Mouse (Mus musculus) midbrain, postnatal 0 days (tissue): ENCODE measurements at regions not wholly inside any gene's neighbourhood (a gene's known extent, or its start where the extent isn't known, plus 50 kb on each side); places are given as distances from the start of the nearest gene placed in this dataset.
"Not testable (repeated sequence)": the region's sequence is repeated elsewhere in the genome, so short reads cannot be mapped to it uniquely, and the experiment has no call there.

ENCODE experiments used
- ATAC-seq: fragments of 200-750 bp; cut with Nextera tagmentation; 2 replicates; pipeline ENCODE4 v1.8.0; 2017; ENCODE audit warnings: moderate number of reproducible peaks, mild to moderate bottlenecking, moderate TSS enrichment, moderate library complexity; ENCODE audit not compliant: low FRiP score
- DNase-seq: peaks from one replicate; pipeline ENCODE4 v3.0.0-alpha.2; 2015; ENCODE audit warnings: low spot score
- H3K27ac ChIP-seq: fragments of 300-500 bp; sonication (generic); 2 replicates; pipeline ENCODE4 v1.5.1; 2014; ENCODE audit warnings: low read depth, mild to moderate bottlenecking, low read length, mixed read lengths
- H3K27me3 ChIP-seq: fragments of 300-500 bp; sonication (generic); 2 replicates; pipeline ENCODE4 v1.6.1; 2014; ENCODE audit warnings: low read length, control low read depth, mixed read lengths; ENCODE audit not compliant: insufficient read depth
- H3K36me3 ChIP-seq: fragments of 300-500 bp; sonication (generic); 2 replicates; pipeline ENCODE4 v1.6.1; 2014; ENCODE audit warnings: low read length, control low read depth, mixed read lengths; ENCODE audit not compliant: insufficient read depth
- H3K4me1 ChIP-seq: fragments of 300-500 bp; sonication (generic); 2 replicates; pipeline ENCODE4 v1.6.1; 2014; ENCODE audit warnings: mild to moderate bottlenecking, control low read depth, antibody characterized with exemption, low read length, mixed read lengths; ENCODE audit not compliant: insufficient read depth
- H3K4me2 ChIP-seq: fragments of 300-500 bp; sonication (generic); 2 replicates; pipeline ENCODE4 v1.6.1; 2014; ENCODE audit warnings: low read depth, mild to moderate bottlenecking, low read length, mixed read lengths; ENCODE audit not compliant: poor library complexity, severe bottlenecking
- H3K4me3 ChIP-seq: fragments of 300-500 bp; sonication (generic); 2 replicates; pipeline ENCODE4 v1.5.1; 2014; ENCODE audit warnings: low read depth, mild to moderate bottlenecking, low read length, moderate library complexity
- H3K9ac ChIP-seq: fragments of 300-500 bp; sonication (generic); replicated peaks from 2 replicates; pipeline ENCODE4 v1.6.1; 2014; ENCODE audit warnings: mild to moderate bottlenecking, low read length, moderate library complexity, mixed read lengths; ENCODE audit not compliant: poor library complexity, severe bottlenecking
- H3K9me3 ChIP-seq: fragments of 300-500 bp; sonication (generic); 2 replicates; pipeline ENCODE4 v1.6.1; 2016; ENCODE audit warnings: low read length, control low read depth
- CTCF ChIP-seq: IDR thresholded peaks from 2 replicates; pipeline ENCODE4 v1.5.1; 2016; ENCODE audit warnings: antibody characterized with exemption, mild to moderate bottlenecking
- WGBS: fragments of 180-500 bp; shearing (Covaris S2); extraction: QIAGEN DNeasy Blood & Tissue Kit; methylation state at CpG from one replicate; pipeline ENCODE4 v1.1.7; 2014; 5-methylcytosine and 5-hydroxymethylcytosine counted together

DNA sequence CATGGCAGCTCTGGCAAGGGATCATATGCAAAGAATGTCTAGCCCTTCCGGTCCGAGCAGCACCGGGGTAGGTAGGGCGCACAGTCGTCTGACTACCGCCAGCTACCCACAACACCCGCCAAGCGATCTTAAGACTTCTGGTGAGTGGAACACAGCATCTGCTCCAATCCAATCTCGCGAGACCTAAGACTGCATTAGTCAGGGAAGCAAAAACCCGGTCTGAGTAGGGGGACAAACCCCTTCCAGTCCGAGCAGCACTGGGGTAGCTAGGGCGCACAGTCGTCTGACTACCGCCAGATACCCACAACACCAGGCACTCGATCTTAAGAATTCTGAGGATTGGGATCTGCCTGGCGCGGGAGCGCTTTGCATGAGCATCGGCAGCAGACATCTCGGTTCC, 57.1 kb downstream of the Nap1l2 start:
- WGBS: 71% methylated on average over 21 of the region's 21 CpGs
- not testable (repeated sequence) for ATAC-seq, H3K36me3 ChIP-seq

DNA sequence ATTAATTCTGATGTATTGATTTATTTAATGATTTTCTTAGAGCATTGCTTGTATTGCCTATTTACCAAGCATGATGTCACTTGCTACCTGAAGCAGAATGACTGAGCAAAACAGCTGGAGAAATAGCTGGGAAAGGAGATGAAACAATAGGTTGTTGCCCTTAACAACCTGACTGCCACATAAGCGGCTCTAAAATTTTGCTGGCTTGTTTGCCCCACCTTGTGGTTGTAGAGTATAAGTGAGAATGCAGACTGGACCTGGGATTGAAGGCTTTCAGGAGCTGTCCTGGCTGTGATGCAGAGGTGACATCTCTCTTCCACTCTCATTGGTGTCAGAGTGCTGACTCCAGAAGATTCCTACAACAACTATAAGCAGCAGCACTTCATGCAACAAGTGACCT, 77.3 kb downstream of the Nap1l2 start:
- H3K36me3 ChIP-seq: no peaks in the 10 kb centered on the region
- no peaks in the 10 kb centered on the region for H3K27me3 ChIP-seq
- WGBS: 33% methylated on average over 1 of the region's 1 CpGs
- no peak overlapping the region for H3K27ac ChIP-seq
- H3K9ac ChIP-seq: no peak overlapping the region
- H3K4me3 ChIP-seq: no peak overlapping the region
- DNase-seq (peak; percentile 71), ATAC-seq (peak; percentile 68)
- H3K9me3 ChIP-seq: no peaks in the 10 kb centered on the region
- no peak overlapping the region for H3K4me2 ChIP-seq
- H3K4me1 ChIP-seq: no peaks in the 10 kb centered on the region
- peak; percentile 80 for TF ChIP-seq CTCF

More for the DNA sequence above, 57.1 kb downstream of the Nap1l2 start:
- H3K4me2 ChIP-seq, H3K4me3 ChIP-seq, H3K27ac ChIP-seq, H3K27me3 ChIP-seq, DNase-seq, H3K9ac ChIP-seq, H3K4me1 ChIP-seq, H3K9me3 ChIP-seq: not testable (repeated sequence)

DNA sequence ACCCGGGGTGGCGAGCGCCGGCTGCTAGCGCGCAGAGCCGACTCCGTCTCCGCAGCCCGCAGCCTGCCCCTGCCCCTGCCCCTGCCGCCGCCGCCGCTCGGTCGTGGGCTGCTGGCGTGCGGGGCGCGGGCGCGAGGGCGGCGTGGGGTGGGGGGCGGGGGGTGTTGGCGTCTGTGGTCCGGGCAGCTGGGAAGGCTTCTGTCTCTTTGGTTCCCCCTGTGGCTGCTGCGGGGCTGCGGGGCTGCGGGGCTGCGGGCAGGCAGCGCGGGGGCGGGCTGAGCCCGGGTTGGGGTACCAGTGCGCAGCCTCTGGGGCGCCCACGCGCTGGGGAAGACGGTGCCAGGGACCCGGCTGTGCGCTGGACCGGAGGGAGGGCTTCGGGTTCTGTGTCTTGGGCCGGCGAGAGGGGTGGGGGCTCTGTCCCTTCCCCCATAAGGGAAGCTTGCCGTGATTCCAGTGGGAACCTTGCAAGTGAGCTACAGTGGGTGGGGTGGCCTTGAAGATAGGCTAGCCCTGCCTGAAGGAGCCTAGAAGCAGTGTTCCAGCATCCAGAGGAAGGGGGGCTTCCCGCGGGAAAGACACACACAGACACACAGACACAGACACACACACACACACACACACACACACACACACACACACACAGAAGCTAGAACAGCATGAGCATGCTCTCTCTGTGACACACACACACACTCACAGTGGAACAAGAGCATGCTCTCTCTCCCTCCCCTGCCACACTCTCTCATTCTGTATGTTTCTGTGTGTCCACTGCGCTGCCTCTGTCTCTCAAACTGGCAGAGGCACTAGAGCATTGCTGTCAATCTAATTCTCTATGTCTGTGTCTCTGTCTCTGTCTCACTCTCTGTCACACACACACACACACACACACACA, 118.5 kb downstream of the Nap1l2 start:
- WGBS: no CpG with 5 or more reads among the region's 50 CpGs
- not testable (repeated sequence) for DNase-seq, H3K36me3 ChIP-seq, H3K4me1 ChIP-seq, H3K4me2 ChIP-seq, H3K27ac ChIP-seq, H3K4me3 ChIP-seq, H3K9ac ChIP-seq, H3K9me3 ChIP-seq, H3K27me3 ChIP-seq
- ATAC-seq: peak; percentile 87

DNA sequence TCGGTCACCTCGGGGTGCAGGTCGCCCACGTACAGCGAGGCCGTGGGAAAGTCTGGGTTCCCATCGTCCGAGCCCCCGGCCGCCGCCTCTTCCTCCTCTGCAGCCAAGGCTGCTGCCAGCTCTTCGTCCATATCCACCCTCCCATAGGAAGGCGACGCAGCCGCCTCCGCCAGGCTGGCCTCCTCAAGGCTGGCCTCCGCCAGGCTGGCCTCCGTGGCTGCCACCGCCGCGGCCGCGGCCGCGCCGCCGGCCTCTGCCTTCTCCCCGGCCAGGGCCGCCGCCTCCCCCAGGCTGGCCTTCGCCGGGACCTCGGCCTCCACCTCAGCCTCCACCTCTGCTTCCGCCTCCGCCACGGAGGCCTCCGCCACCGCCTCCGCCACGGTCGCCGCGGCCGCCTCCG, 119.3 kb downstream of the Nap1l2 start:
- H3K9me3 ChIP-seq, H3K27ac ChIP-seq, H3K4me3 ChIP-seq, H3K9ac ChIP-seq, H3K4me2 ChIP-seq, H3K36me3 ChIP-seq, DNase-seq, H3K4me1 ChIP-seq, H3K27me3 ChIP-seq: not testable (repeated sequence)
- no CpG with 5 or more reads among the region's 45 CpGs for WGBS
- 0 out of 2 replicates have a peak, but pooled peaks have one; percentile 18 for ATAC-seq

DNA sequence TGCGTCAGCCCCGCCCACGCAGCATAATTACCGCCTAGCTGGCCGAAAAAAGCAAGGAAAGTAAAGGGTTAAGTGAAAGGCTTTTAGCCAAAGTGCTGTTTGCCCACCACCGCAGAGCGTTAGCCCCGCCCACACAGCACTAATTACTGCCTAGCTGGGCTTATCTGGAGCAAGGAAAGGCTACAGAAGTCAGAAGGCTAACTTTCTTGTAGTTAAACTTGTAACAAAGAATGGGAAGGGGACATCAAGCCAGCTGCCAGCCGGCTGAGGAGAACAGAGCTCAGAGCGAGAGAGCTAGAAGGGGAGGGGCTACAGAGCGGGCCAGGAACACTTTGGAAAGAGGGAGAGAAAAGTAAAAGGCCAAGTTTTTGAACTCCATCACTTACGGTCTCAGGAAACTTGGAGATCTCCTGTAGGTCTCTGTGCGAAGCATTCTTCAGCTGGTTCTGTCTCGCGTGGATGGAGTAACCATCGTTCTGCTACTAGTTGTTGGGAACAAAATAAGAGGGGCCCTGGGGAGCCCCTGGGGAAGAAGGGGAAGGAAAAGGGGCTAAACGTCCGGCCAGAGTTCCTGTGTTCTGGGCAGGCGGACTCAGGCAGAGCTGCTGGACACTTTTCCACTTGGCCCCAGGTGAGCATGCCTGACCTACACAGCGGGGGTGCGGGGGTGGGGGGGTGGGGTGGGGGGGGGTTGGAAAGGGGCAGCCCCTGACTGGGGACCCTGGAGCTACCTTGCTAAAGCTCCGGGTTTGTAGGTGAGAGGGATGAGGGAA, 98.3 kb downstream of the 1700018G05Rik start:
- peaks cover 4% of the 10 kb centered on the region; the same call in 1 of the 2 replicates for H3K27me3 ChIP-seq
- DNase-seq: peak; percentile 68
- H3K4me1 ChIP-seq: no peaks in the 10 kb centered on the region
- H3K36me3 ChIP-seq: no peaks in the 10 kb centered on the region
- ATAC-seq: peak; percentile 31; the same call in 1 of the 2 replicates
- H3K4me2 ChIP-seq: peak overlapping the region; percentile 44
- peak overlapping the region; percentile 22 for H3K4me3 ChIP-seq
- no peak overlapping the region for H3K9ac ChIP-seq
- no peaks in the 10 kb centered on the region for H3K9me3 ChIP-seq
- WGBS: 22% methylated on average over 19 of the region's 22 CpGs
- no peak for TF ChIP-seq CTCF
- no peak overlapping the region for H3K27ac ChIP-seq

DNA sequence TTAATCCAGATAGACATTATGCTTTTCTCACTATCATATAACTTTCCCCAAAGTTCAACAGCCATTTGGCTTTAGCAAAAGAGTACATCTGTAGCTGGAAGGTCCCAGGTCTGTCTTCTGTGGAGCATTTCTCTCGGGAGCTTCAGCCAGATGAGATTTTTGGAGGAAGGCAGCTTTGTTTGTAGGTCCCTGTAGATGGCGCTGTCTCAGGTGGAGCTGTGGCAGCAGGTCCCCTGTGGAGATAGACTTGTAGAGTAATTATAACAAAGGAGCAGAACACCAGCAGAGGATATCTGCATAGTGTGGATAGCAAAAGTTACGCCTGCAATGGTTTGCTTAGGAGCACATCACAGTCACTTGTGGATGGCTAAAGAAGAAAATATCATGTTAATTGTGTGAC, 97.3 kb downstream of the 1700018G05Rik start:
- not testable (repeated sequence) for H3K9me3 ChIP-seq, H3K4me1 ChIP-seq, ATAC-seq, H3K27me3 ChIP-seq, H3K9ac ChIP-seq, H3K36me3 ChIP-seq, H3K27ac ChIP-seq
- peak; percentile 65 for TF ChIP-seq CTCF
- peak; percentile 57 for DNase-seq
- WGBS: 24% methylated on average over 3 of the region's 3 CpGs
- Histone ChIP-seq H3K4me2 (peak overlapping the region; percentile 44; the same call in 1 of the 2 replicates), H3K4me3 (0 out of 2 replicates have a peak overlapping the region, but pooled peaks have one; percentile 22)

DNA sequence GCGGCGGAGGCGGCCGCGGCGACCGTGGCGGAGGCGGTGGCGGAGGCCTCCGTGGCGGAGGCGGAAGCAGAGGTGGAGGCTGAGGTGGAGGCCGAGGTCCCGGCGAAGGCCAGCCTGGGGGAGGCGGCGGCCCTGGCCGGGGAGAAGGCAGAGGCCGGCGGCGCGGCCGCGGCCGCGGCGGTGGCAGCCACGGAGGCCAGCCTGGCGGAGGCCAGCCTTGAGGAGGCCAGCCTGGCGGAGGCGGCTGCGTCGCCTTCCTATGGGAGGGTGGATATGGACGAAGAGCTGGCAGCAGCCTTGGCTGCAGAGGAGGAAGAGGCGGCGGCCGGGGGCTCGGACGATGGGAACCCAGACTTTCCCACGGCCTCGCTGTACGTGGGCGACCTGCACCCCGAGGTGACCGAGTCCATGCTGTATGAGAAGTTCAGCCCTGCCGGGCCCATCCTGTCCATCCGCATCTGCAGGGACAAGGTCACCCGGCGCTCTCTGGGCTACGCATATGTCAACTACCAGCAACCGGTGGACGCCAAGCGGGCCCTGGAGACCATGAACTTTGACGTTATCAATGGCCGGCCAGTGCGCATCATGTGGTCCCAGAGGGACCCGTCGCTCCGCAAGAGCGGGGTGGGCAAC, 85.4 kb downstream of the 1700018G05Rik start:
- no CpG with 5 or more reads among the region's 61 CpGs for WGBS

More for the DNA sequence above, 85.4 kb downstream of the 1700018G05Rik start:
- H3K4me3 ChIP-seq, H3K27ac ChIP-seq, H3K4me2 ChIP-seq, H3K36me3 ChIP-seq, H3K4me1 ChIP-seq, H3K27me3 ChIP-seq, H3K9ac ChIP-seq, H3K9me3 ChIP-seq, DNase-seq: not testable (repeated sequence)
- peak; percentile 20; the same call in 1 of the 2 replicates for ATAC-seq
